Mouse (Mus musculus) intestine, embryonic 15.5 days (tissue): ENCODE measurements around the gene Anapc16. TPM values are rescaled to one million over a fixed set of nuclear protein-coding genes. Genes with fewer than 3 reads are reported as not detected.

ENCODE experiments used
- ATAC-seq: fragments of 200-750 bp; cut with Nextera tagmentation; 2 replicates; pipeline ENCODE4 v1.8.0; 2017; ENCODE audit warnings: moderate TSS enrichment, moderate library complexity
- H3K27ac ChIP-seq: fragments of 300-500 bp; sonication (generic); 2 replicates; pipeline ENCODE4 v1.5.1; 2015; ENCODE audit warnings: mild to moderate bottlenecking, inconsistent platforms
- H3K27me3 ChIP-seq: fragments of 300-500 bp; sonication (generic); replicated peaks from 2 replicates; pipeline ENCODE4 v1.6.1; 2015; ENCODE audit warnings: inconsistent platforms
- H3K36me3 ChIP-seq: fragments of 300-500 bp; sonication (generic); 2 replicates; pipeline ENCODE4 v1.6.1; 2015; ENCODE audit warnings: inconsistent platforms
- H3K4me1 ChIP-seq: fragments of 300-500 bp; sonication (generic); replicated peaks from 2 replicates; pipeline ENCODE4 v1.6.1; 2015; ENCODE audit warnings: inconsistent platforms
- H3K4me2 ChIP-seq: fragments of 300-500 bp; sonication (generic); replicated peaks from 2 replicates; pipeline ENCODE4 v1.6.1; 2015; ENCODE audit warnings: mild to moderate bottlenecking, inconsistent platforms
- H3K4me3 ChIP-seq: fragments of 300-500 bp; sonication (generic); replicated peaks from 2 replicates; pipeline ENCODE4 v1.5.1; 2015; ENCODE audit warnings: inconsistent platforms
- H3K9ac ChIP-seq: fragments of 300-500 bp; sonication (generic); 2 replicates; pipeline ENCODE4 v1.6.1; 2015; ENCODE audit warnings: inconsistent platforms
- H3K9me3 ChIP-seq: fragments of 300-500 bp; sonication (generic); 2 replicates; pipeline ENCODE4 v1.6.1; 2016; ENCODE audit warnings: inconsistent platforms
- WGBS: fragments of 180-500 bp; shearing (Covaris S2); methylation state at CpG from one replicate; pipeline ENCODE4 v1.1.7; 2015; 5-methylcytosine and 5-hydroxymethylcytosine counted together
- polyA plus RNA-seq: library from polyadenylated mRNA; unstranded; fragments of >200 nt; fragmentation: Nextera tagmentation; extraction: Ambion mirVana; gene quantifications from 2 replicates; pipeline ENCODE4 v1.2.1, GENCODE M21; 2015

Anapc16 gene
- polyA plus RNA-seq: 99.9 and 101 TPM in 2 replicates

DNA sequence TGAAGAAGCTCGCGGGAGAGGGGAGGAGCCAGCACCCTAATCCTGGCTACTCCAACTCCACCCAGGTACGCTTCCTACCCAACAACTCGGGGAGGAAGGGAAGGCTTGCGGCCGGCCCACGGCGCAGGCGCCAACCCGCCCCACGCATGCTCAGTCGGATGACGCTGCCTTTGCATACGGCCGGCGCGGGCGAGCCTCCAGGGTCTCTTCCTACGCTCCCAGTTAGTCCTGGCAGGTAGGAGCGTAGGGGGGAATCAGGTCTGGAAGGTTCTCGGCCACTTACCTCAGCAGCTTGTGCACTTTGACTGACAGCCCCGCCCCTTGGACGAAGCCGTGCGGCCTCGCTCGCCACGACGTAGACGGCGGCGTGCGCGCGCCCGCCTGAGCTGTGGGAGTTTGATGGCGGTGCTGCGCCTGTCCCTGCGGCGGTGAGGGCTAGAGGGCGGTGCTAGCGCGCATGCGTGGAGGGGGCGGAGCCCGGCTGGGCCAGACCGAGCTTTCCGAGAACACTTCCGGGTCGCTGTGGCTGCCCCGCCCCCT, at the start of gene Anapc16, which contains the start of gene Ascc1:
TSS of gene Anapc16 (minus strand) at position 463 of the 540 bp plus-strand sequence.
TSS of gene Ascc1 (plus strand) at position 133 of the 540 bp plus-strand sequence.
- Histone ChIP-seq H3K4me2 (peak within 1 kb of the TSS; percentile 77), H3K9me3 (no peaks in the 10 kb centered on the region), H3K4me1 (peaks cover 9% of the 10 kb centered on the region), H3K27ac (peak within 1 kb of the TSS; percentile 98), H3K27me3 (no peaks in the 10 kb centered on the region), H3K36me3 (peaks cover 7% of the 10 kb centered on the region), H3K4me3 (peak within 1 kb of the TSS; percentile 66), H3K9ac (peak within 1 kb of the TSS; percentile 76)
- peak; percentile 99 for ATAC-seq
- under 1% methylated on average over 51 of the region's 51 CpGs for WGBS

DNA sequence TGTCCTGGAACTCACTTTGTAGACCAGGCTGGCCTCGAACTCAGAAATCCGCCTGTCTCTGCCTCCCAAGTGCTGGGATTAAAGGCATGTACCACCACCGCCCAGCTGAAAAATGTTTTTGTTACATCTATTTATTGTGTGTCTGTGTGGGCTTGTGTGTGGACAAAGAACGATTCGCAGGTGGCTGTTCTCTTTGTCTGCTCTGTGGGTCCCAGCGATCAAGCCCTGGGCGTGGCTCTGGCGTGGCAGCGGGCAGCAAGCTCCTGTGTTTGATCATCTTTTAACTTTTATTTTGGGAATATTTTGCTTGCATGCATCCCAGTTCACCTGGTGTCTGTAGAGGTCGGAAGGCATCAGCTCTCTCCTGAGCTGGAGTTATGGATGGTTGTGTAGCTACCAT, 47.6 kb upstream of the Anapc16 start:
- Histone ChIP-seq H3K4me2 (no peak overlapping the region), H3K36me3 (no peaks in the 10 kb centered on the region), H3K4me3 (no peak overlapping the region), H3K4me1 (no peaks in the 10 kb centered on the region), H3K27me3 (no peaks in the 10 kb centered on the region), H3K9ac (no peak overlapping the region), H3K9me3 (no peaks in the 10 kb centered on the region), H3K27ac (no peak overlapping the region)
- WGBS: 97% methylated on average over 10 of the region's 10 CpGs
- ATAC-seq: no peak

DNA sequence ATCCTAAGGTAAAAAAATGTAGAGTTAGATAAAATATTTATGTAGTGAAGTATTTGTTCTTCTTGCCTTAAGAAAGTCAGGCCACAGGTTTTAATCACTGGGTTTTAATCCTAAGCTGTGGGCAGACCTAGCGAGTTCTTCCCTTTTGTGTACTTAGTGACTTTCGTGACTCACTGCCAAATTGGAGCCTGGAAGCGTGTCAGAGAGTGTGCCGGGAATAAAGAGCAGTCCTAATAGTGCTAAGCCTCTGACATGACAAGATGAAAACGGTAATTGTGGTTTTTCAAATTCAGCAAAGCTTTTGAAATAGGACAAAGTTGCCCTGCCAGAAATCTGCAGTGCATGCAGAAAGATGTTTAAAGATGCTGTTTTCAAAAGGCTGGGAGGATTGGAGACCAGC, 43.8 kb upstream of the Anapc16 start:
- Histone ChIP-seq H3K9me3 (no peaks in the 10 kb centered on the region), H3K27ac (no peak overlapping the region), H3K4me1 (no peaks in the 10 kb centered on the region), H3K4me2 (no peak overlapping the region), H3K4me3 (no peak overlapping the region), H3K27me3 (no peaks in the 10 kb centered on the region), H3K9ac (no peak overlapping the region), H3K36me3 (no peaks in the 10 kb centered on the region)
- WGBS: 64% methylated on average over 5 of the region's 5 CpGs
- ATAC-seq: no peak

DNA sequence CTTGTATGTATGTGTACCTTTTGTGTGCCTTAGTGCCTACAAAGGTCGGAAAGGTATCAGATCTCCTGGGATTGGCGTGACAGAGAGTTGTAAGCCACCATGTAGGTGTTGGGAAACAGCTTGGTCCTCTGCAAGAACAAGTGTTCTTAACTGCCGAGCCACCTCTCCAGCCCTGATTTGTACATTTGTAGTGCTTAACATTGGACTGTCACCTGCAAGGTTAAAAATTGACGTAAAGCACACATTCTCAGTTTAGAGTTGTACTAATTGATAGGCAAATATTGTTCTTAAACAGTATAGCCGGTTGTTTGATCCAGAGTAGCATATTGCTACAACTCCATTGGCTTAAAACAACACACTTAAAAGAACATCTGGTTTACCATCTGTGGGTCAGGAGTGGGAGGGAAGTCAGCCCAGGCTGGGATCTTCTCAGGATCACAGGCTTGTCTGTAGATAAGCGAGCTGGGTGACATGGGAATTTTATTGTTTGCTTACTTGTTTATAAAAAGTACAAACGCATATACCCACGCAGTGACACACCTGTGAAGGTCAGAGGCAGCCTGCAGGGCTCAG, 39.5 kb upstream of the Anapc16 start:
- H3K4me3 ChIP-seq: no peak overlapping the region
- WGBS: 52% methylated on average over 8 of the region's 8 CpGs
- H3K27ac ChIP-seq: no peak overlapping the region
- no peaks in the 10 kb centered on the region for H3K9me3 ChIP-seq
- H3K27me3 ChIP-seq: no peaks in the 10 kb centered on the region
- no peak overlapping the region for H3K9ac ChIP-seq
- H3K4me1 ChIP-seq: no peaks in the 10 kb centered on the region
- peak; percentile 43; the same call in 1 of the 2 replicates for ATAC-seq
- no peak overlapping the region for H3K4me2 ChIP-seq
- H3K36me3 ChIP-seq: no peaks in the 10 kb centered on the region

DNA sequence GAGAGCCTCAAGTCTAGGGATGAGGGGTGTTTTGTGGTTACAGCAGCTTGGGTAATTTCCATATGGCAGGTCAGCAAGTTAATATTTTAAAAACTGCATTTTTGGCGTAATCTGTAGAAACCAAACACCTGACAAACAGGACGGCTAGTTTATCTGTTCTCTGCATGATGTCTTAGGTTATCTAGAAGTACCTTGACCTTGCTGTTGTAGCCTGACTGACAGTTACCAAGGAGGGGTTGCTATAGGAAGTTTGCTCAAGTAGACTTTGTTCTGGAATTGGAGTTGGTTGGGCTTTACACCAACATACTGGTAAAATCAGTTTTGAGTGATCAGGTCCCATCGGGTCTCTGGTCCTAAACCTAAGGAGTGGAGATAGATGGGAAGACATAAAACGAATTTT, 32.8 kb upstream of the Anapc16 start:
- H3K9ac ChIP-seq: no peak overlapping the region
- ATAC-seq: peak; percentile 76; the same call in 1 of the 2 replicates

DNA sequence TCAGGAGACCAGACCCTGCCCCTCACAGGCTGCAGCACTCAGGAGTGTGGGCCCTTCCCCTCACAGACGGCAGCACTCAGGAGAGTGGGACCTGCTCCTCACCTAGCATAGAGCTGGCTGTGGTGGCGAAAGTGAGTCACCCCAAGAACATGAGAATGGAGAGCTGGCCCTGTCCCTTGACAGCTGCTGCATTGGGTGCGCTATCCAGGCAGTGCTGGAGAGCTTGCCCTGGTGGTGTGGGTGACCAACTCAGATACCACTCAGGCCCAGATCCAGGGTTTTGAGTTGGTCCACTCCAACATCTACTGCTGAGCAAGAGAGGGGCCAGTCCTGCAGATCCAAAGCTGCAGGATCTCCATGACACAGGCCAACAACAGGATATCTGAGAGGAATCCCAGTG, 31.7 kb upstream of the Anapc16 start:
- Histone ChIP-seq H3K9ac (no peak overlapping the region), H3K4me3 (no peak overlapping the region), H3K27me3 (no peaks in the 10 kb centered on the region), H3K36me3 (no peaks in the 10 kb centered on the region), H3K4me1 (peaks cover 4% of the 10 kb centered on the region), H3K4me2 (no peak overlapping the region), H3K9me3 (no peaks in the 10 kb centered on the region), H3K27ac (no peak overlapping the region)
- 76% methylated on average over 3 of the region's 3 CpGs for WGBS
- ATAC-seq: no peak

More for the DNA sequence above, 32.8 kb upstream of the Anapc16 start:
- 59% methylated on average over 4 of the region's 4 CpGs for WGBS
- Histone ChIP-seq H3K4me1 (peaks cover 4% of the 10 kb centered on the region), H3K4me3 (no peak overlapping the region), H3K9me3 (no peaks in the 10 kb centered on the region), H3K27me3 (no peaks in the 10 kb centered on the region), H3K4me2 (no peak overlapping the region), H3K36me3 (no peaks in the 10 kb centered on the region), H3K27ac (no peak overlapping the region)

DNA sequence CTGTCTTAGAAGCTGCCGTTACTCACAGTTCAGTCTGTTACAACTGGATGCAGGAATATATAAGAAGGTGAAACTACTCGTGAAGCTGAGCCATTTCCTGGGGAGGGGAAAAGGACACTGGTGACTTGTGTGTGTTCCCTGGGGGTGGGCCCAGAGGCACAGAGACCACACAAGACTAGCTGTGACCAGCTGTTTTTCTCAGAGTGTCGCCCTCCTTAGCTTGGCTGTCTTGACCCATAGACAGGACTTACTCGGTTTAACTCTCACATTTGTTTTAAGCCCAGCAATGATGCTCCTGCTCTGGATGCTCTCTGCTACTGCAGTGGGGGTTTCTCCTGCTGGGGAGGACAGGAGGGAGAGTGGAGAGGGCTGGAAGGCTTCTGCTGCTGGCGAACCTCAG, 30.1 kb upstream of the Anapc16 start:
- no peaks in the 10 kb centered on the region for H3K27me3 ChIP-seq
- 45% methylated on average over 5 of the region's 5 CpGs for whole genome bisulfite sequencing

DNA sequence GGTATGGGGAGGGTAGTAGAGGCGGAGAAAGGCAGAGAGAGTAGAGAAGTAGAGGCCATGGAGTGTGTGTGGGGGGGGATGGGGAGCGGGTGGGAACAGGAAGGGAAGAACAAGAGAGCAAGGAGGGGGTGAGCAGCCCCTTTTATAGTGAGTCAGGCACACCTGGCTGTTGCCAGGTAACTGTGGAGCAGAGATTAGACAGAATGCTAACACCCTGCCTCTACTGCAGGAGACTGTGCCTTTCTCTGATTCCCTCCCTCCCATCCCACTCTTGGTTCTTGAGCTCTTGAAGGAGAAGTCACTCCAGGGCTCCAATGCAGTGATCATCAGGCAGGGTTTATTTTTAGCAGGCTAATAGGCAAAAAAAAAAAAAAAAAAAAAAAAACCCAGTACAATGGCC, 29.7 kb upstream of the Anapc16 start:
- Histone ChIP-seq H3K4me3 (no peak overlapping the region), H3K4me2 (no peak overlapping the region), H3K9ac (no peak overlapping the region), H3K9me3 (no peaks in the 10 kb centered on the region), H3K27ac (no peak overlapping the region), H3K4me1 (peaks cover 17% of the 10 kb centered on the region), H3K36me3 (no peaks in the 10 kb centered on the region), H3K27me3 (no peaks in the 10 kb centered on the region)
- ATAC-seq: no peak
- 59% methylated on average over 2 of the region's 2 CpGs for WGBS

More for the DNA sequence above, 30.1 kb upstream of the Anapc16 start:
- peaks cover 13% of the 10 kb centered on the region for H3K4me1 ChIP-seq
- H3K4me3 ChIP-seq: no peak overlapping the region
- no peak overlapping the region for H3K9ac ChIP-seq
- no peak overlapping the region for H3K4me2 ChIP-seq
- H3K36me3 ChIP-seq: no peaks in the 10 kb centered on the region
- no peak for ATAC-seq
- no peaks in the 10 kb centered on the region for H3K9me3 ChIP-seq
- no peak overlapping the region for H3K27ac ChIP-seq

DNA sequence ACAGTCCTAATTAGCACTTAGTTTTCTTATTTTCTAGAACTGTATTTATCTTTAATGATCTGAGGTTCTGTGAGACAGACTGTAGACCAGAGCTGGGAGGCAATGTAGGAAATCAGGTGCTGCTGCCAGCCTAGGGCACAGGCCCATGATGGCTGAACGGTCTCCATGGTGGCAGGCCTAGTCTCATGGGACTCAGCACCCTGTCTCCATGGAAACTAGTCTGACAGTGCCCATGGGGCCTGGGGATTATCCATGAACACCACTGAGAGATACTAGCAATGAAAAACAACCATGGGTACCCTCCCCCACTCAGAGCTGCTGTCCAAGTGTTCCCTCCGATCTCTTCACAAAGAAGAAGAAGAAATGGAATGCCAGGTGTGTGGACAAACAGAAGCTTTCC, 29.1 kb upstream of the Anapc16 start:
- Histone ChIP-seq H3K4me1 (peaks cover 21% of the 10 kb centered on the region), H3K36me3 (no peaks in the 10 kb centered on the region), H3K9me3 (no peaks in the 10 kb centered on the region), H3K4me3 (no peak overlapping the region), H3K9ac (no peak overlapping the region), H3K27me3 (no peaks in the 10 kb centered on the region), H3K27ac (no peak overlapping the region), H3K4me2 (no peak overlapping the region)
- WGBS: 63% methylated on average over 2 of the region's 2 CpGs
- no peak for ATAC-seq

DNA sequence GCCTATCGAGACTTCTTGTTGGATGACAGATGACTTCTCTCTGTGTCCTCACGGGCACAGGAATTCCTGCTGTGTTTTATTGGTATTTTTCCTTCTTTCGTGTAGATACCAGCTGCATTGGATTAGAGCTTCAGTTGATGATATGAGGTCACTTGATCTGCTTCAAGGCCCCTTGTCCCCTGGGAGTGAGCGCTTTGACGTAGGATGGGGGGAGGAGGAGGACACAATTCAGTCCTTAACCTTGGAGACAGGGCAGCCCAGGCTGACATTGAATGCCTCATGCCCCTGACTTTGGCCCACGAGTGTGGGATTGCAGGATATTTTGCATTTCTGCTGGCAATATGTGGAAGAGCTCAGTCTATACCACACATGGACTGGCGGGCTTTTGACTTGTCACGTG, 28.6 kb upstream of the Anapc16 start:
- no peak for ATAC-seq

DNA sequence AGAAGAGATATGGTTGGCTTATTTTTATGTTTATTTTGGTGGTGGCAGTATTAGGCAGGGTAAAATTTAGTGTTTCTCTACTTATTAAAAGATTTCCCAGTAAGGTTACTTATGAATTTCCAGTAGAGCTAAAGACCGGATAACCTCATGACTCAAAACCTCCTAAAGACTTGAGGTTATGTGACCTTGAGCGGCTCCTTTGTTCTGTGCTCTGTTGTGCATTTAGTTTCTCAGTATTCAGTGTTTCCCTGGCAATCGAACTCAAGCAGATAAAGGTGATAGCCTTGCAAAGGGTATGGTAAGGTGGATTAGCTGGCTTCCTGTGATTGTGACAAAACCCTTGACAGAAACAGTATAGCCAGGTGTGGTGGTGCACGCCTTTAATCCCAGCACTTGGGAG, 26.5 kb upstream of the Anapc16 start:
- Histone ChIP-seq H3K9ac (no peak overlapping the region), H3K4me2 (no peak overlapping the region), H3K4me1 (peaks cover 29% of the 10 kb centered on the region), H3K27ac (no peak overlapping the region), H3K36me3 (no peaks in the 10 kb centered on the region), H3K27me3 (no peaks in the 10 kb centered on the region), H3K4me3 (no peak overlapping the region), H3K9me3 (no peaks in the 10 kb centered on the region)
- ATAC-seq: no peak
- 90% methylated on average over 4 of the region's 4 CpGs for WGBS

More for the DNA sequence above, 28.6 kb upstream of the Anapc16 start:
- H3K27me3 ChIP-seq: no peaks in the 10 kb centered on the region
- H3K9me3 ChIP-seq: no peaks in the 10 kb centered on the region
- H3K9ac ChIP-seq: no peak overlapping the region
- H3K4me3 ChIP-seq: no peak overlapping the region
- H3K4me1 ChIP-seq: peaks cover 25% of the 10 kb centered on the region
- H3K4me2 ChIP-seq: no peak overlapping the region
- no peaks in the 10 kb centered on the region for H3K36me3 ChIP-seq
- no peak overlapping the region for H3K27ac ChIP-seq
- 81% methylated on average over 8 of the region's 8 CpGs for WGBS

DNA sequence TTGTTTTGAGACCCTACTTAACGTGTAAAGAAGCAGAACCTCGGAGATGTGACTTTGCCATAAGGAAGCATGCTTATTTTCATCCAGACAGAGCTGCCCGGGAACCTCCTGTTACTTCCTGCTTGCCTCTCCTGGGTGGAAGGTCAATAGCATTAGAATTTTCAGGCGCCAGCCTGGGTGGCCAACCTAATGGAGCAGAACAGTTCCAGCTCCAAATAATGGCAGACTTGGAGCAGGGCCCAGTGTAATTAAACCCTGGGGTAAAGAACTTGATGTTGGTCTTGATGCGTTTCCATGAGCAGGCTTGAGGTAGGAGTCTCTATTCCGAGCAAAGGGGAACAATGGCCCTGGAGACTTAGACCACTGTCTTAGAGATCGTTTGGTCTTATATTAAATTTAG, 26.0 kb upstream of the Anapc16 start:
- Histone ChIP-seq H3K4me2 (no peak overlapping the region), H3K9me3 (no peaks in the 10 kb centered on the region), H3K27me3 (no peaks in the 10 kb centered on the region), H3K4me1 (peaks cover 29% of the 10 kb centered on the region), H3K4me3 (no peak overlapping the region), H3K27ac (0 out of 2 replicates have a peak overlapping the region, but pooled peaks have one; percentile 74), H3K9ac (no peak overlapping the region), H3K36me3 (no peaks in the 10 kb centered on the region)
- WGBS: 61% methylated on average over 7 of the region's 7 CpGs
- no peak for ATAC-seq

DNA sequence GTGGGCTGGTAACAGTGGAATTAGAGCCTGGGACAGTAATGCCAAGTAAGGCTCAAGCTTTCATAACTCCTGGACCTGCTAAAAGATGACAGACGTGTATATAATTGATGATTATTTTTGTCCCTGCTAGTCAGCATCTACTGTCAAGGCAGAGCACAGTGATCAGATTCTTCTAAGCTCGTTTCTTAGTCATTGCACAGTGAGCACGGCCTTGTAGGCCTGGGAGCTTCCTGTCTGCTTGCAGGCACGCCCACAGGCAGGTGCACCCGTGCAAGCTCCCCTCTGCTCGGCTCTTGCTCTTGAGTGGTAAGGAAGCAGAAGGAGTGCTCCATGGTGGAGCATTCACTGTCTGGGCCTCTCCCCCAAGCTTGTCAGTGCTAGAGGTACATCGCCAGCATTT, 25.2 kb upstream of the Anapc16 start:
- Histone ChIP-seq H3K27me3 (no peaks in the 10 kb centered on the region), H3K9ac (no peak overlapping the region), H3K4me2 (no peak overlapping the region), H3K36me3 (no peaks in the 10 kb centered on the region), H3K4me3 (no peak overlapping the region), H3K9me3 (no peaks in the 10 kb centered on the region), H3K27ac (peak overlapping the region; percentile 74), H3K4me1 (peaks cover 29% of the 10 kb centered on the region)
- 58% methylated on average over 7 of the region's 7 CpGs for WGBS
- peak; percentile 53 for ATAC-seq
